Mouse (Mus musculus): ENCODE data around the gene Kifc3. TPM values are rescaled to one million over a fixed set of nuclear protein-coding genes. Genes with fewer than 3 reads are reported as not detected.
"Not testable (repeated sequence)": the region's sequence is repeated elsewhere in the genome, so short reads cannot be mapped to it uniquely, and the experiment has no call there.

The Kifc3 gene
- total and polyA plus RNA-seq, 2 experiments, result 6.8 to 28.3 TPM

DNA sequence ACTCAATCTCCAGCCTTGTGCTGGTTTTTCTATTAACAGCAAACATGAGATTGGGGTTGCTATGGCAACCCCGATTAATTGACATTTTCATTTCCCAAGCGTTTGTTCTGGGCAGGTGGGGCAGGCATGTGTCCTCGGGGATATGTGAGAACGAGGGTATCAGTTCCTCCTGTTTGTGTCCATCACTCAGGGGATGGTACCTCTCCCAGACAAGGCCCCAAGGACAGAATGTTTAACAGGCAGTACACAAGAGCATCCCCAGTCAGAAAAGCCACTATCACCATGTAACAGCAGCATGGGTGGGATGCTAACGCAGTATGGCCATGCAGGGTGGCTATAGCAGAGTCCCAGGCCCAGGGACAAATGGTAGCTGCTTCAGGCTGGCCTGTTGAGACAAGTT, 27.3 kb downstream of the Kifc3 start:
- Histone ChIP-seq H3K9ac (ENCODE audit: low read depth, low read length) (no peak overlapping the region), H3K4me1 (ENCODE audit: control insufficient read depth, insufficient read depth, low read length) (no peaks in the 10 kb centered on the region), H3K27me3 (ENCODE audit: control insufficient read depth, insufficient read depth, low read length) (no peaks in the 10 kb centered on the region), H3K79me2 (ENCODE audit: control insufficient read depth, insufficient read depth, low read length) (no peaks in the 10 kb centered on the region), H3K36me3 (ENCODE audit: control insufficient read depth, insufficient read depth, low read length) (no peaks in the 10 kb centered on the region), H3K4me3 (ENCODE audit: insufficient read depth, low read depth, low read length) (no peak overlapping the region), H3K27ac (replicated peaks; ENCODE audit: insufficient read depth, low read depth, low read length) (no peak overlapping the region)
- TF ChIP-seq CTCF (IDR thresholded peaks at IDR 0.05; ENCODE audit: low read depth, low read length) (no peak), POLR2A (IDR thresholded peaks at IDR 0.05; ENCODE audit: extremely low read depth, insufficient read depth, low read length) (no peak)
- WGBS, result 53% methylated on average over 5 of the region's 5 CpGs
- no peak for DNase-seq (ENCODE audit: extremely low read depth, low read depth, low spot score)

- Histone ChIP-seq H3K79me2 (ENCODE audit: control insufficient read depth, insufficient read depth, low read length) (no peaks in the 10 kb centered on the region), H3K9ac (ENCODE audit: low read depth, low read length) (no peak overlapping the region), H3K27me3 (ENCODE audit: control insufficient read depth, insufficient read depth, low read length) (no peaks in the 10 kb centered on the region), H3K27ac (replicated peaks; ENCODE audit: insufficient read depth, low read depth, low read length) (no peak overlapping the region), H3K4me3 (ENCODE audit: insufficient read depth, low read depth, low read length) (no peak overlapping the region), H3K36me3 (ENCODE audit: control insufficient read depth, insufficient read depth, low read length) (no peaks in the 10 kb centered on the region), H3K4me1 (ENCODE audit: control insufficient read depth, insufficient read depth, low read length) (no peaks in the 10 kb centered on the region)
- 68% methylated on average over 5 of the region's 5 CpGs for WGBS
- no peak for DNase-seq (ENCODE audit: extremely low read depth, low read depth, low spot score)
- TF ChIP-seq CTCF (IDR thresholded peaks at IDR 0.05; ENCODE audit: low read depth, low read length) (no peak), POLR2A (IDR thresholded peaks at IDR 0.05; ENCODE audit: extremely low read depth, insufficient read depth, low read length) (no peak)
Measured at GRCm38 (mm10) chr8:95172433-95172832, 30.2 kb downstream of the Kifc3 start.

GRCm38 (mm10) chr8:95167726-95168125, 34.9 kb downstream of the Kifc3 start:
- Histone ChIP-seq H3K27ac (replicated peaks; ENCODE audit: insufficient read depth, low read depth, low read length) (no peak overlapping the region), H3K4me3 (ENCODE audit: insufficient read depth, low read depth, low read length) (no peak overlapping the region), H3K4me1 (ENCODE audit: control insufficient read depth, insufficient read depth, low read length) (no peaks in the 10 kb centered on the region), H3K36me3 (ENCODE audit: control insufficient read depth, insufficient read depth, low read length) (no peaks in the 10 kb centered on the region), H3K9ac (ENCODE audit: low read depth, low read length) (no peak overlapping the region), H3K79me2 (ENCODE audit: control insufficient read depth, insufficient read depth, low read length) (no peaks in the 10 kb centered on the region), H3K27me3 (ENCODE audit: control insufficient read depth, insufficient read depth, low read length) (no peaks in the 10 kb centered on the region)
- DNase-seq (ENCODE audit: extremely low read depth, low read depth, low spot score), result no peak
- TF ChIP-seq CTCF (IDR thresholded peaks at IDR 0.05; ENCODE audit: low read depth, low read length), result no peak
- 70% methylated on average over 5 of the region's 5 CpGs for WGBS

- H3K4me3 ChIP-seq (ENCODE audit: insufficient read depth, low read depth, low read length), result no peak overlapping the region
- no peaks in the 10 kb centered on the region for H3K4me1 ChIP-seq (ENCODE audit: control insufficient read depth, insufficient read depth, low read length)
- H3K79me2 ChIP-seq (ENCODE audit: control insufficient read depth, insufficient read depth, low read length), result no peaks in the 10 kb centered on the region
- no peak for TF ChIP-seq CTCF (IDR thresholded peaks at IDR 0.05; ENCODE audit: low read depth, low read length)
- no peak for TF ChIP-seq POLR2A (IDR thresholded peaks at IDR 0.05; ENCODE audit: extremely low read depth, insufficient read depth, low read length)
- no peak overlapping the region for H3K9ac ChIP-seq (ENCODE audit: low read depth, low read length)
- WGBS, result 91% methylated on average over 7 of the region's 7 CpGs
- H3K27me3 ChIP-seq (ENCODE audit: control insufficient read depth, insufficient read depth, low read length), result no peaks in the 10 kb centered on the region
- no peak overlapping the region for H3K27ac ChIP-seq (replicated peaks; ENCODE audit: insufficient read depth, low read depth, low read length)
- no peaks in the 10 kb centered on the region for H3K36me3 ChIP-seq (ENCODE audit: control insufficient read depth, insufficient read depth, low read length)
- no peak for DNase-seq (ENCODE audit: extremely low read depth, low read depth, low spot score)
Measured at GRCm38 (mm10) chr8:95166400-95166799, 36.2 kb downstream of the Kifc3 start.

DNA sequence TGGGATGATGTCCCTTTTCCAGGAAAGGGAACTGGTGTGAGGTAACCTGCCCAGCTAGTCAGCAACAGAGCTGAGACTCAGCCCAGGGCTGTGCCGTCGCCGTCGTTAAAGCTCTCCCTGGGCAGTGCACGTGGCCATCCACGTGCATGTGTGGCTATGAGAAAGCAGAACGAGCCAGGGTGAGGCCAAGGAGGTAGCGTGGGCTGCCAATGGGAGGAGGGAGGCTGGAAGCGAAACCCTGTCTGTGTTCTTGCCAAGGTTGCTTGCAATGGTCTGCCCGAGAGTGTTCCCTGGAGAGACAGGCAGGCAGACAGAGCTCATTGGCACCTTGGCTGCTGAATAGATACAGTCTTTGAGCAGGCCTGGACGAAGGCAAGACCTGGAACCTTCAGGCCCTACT, 36.7 kb downstream of the Kifc3 start:
- TF ChIP-seq CTCF (IDR thresholded peaks at IDR 0.05; ENCODE audit: low read depth, low read length) (no peak), POLR2A (IDR thresholded peaks at IDR 0.05; ENCODE audit: extremely low read depth, insufficient read depth, low read length) (no peak)
- DNase-seq (ENCODE audit: extremely low read depth, low read depth, low spot score), result peak; percentile 54

DNA sequence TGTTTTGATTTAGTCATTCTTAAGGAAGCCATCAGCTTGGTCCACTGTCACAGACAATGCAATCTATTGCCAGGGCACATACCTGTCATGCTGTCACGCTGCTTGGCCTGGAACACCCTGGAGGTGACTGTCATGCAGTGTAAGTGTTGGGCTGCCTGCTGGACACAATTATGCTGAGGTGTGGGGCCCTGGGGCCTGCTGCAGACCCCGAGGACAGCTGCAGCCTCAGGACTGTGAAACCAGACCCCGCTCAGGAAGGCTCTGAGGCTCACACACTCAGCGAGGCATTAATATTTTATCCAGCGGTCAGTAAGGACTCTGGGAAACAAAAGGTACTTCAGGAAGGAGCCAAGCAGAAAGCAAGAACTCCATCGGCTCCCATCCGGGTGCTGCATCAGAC, 38.1 kb downstream of the Kifc3 start:
- no peaks in the 10 kb centered on the region for H3K36me3 ChIP-seq (ENCODE audit: control insufficient read depth, insufficient read depth, low read length)

More for the DNA sequence above, 36.7 kb downstream of the Kifc3 start:
- no peaks in the 10 kb centered on the region for H3K4me1 ChIP-seq (ENCODE audit: control insufficient read depth, insufficient read depth, low read length)
- H3K27me3 ChIP-seq (ENCODE audit: control insufficient read depth, insufficient read depth, low read length), result no peaks in the 10 kb centered on the region
- H3K27ac ChIP-seq (replicated peaks; ENCODE audit: insufficient read depth, low read depth, low read length), result 0 out of 2 replicates have a peak overlapping the region, but pooled peaks have one; percentile 11
- no peak overlapping the region for H3K9ac ChIP-seq (ENCODE audit: low read depth, low read length)
- no peaks in the 10 kb centered on the region for H3K36me3 ChIP-seq (ENCODE audit: control insufficient read depth, insufficient read depth, low read length)
- no peak overlapping the region for H3K4me3 ChIP-seq (ENCODE audit: insufficient read depth, low read depth, low read length)
- no peaks in the 10 kb centered on the region for H3K79me2 ChIP-seq (ENCODE audit: control insufficient read depth, insufficient read depth, low read length)
- 84% methylated on average over 11 of the region's 11 CpGs for WGBS

DNA sequence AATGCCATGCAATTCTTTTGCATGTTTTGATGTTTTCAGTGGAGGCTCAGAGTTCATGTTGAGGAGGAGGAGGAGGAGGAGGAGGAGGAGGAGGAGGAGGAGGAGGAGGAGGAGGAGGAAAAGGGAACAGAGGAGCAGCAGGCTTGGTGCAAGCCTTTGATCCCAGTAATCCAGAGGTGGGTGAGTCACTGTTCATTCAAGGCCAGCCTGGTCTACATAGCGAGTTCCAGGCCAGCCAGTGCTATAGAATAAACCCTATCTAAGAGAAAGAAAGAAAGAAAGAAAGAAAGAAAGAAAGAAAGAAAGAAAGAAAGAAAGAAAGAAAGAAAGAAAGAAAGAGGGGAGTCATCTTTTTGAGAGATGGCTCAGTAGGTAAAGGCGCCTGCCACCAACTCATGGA, 38.6 kb downstream of the Kifc3 start:
- H3K79me2 ChIP-seq (ENCODE audit: control insufficient read depth, insufficient read depth, low read length); H3K9ac ChIP-seq (ENCODE audit: low read depth, low read length); H3K36me3 ChIP-seq (ENCODE audit: control insufficient read depth, insufficient read depth, low read length); H3K4me3 ChIP-seq (ENCODE audit: insufficient read depth, low read depth, low read length); DNase-seq (ENCODE audit: extremely low read depth, low read depth, low spot score); H3K27ac ChIP-seq (replicated peaks; ENCODE audit: insufficient read depth, low read depth, low read length); H3K27me3 ChIP-seq (ENCODE audit: control insufficient read depth, insufficient read depth, low read length); H3K4me1 ChIP-seq (ENCODE audit: control insufficient read depth, insufficient read depth, low read length): not testable (repeated sequence)
- WGBS, result 95% methylated on average over 2 of the region's 2 CpGs

More for the DNA sequence above, 38.1 kb downstream of the Kifc3 start:
- Histone ChIP-seq H3K79me2 (ENCODE audit: control insufficient read depth, insufficient read depth, low read length) (no peaks in the 10 kb centered on the region), H3K9ac (ENCODE audit: low read depth, low read length) (no peak overlapping the region), H3K27me3 (ENCODE audit: control insufficient read depth, insufficient read depth, low read length) (no peaks in the 10 kb centered on the region), H3K4me3 (ENCODE audit: insufficient read depth, low read depth, low read length) (no peak overlapping the region), H3K4me1 (ENCODE audit: control insufficient read depth, insufficient read depth, low read length) (no peaks in the 10 kb centered on the region), H3K27ac (replicated peaks; ENCODE audit: insufficient read depth, low read depth, low read length) (no peak overlapping the region)
- no peak for TF ChIP-seq CTCF (IDR thresholded peaks at IDR 0.05; ENCODE audit: low read depth, low read length)
- TF ChIP-seq POLR2A (IDR thresholded peaks at IDR 0.05; ENCODE audit: extremely low read depth, insufficient read depth, low read length), result no peak
- 80% methylated on average over 7 of the region's 7 CpGs for WGBS
- no peak for DNase-seq (ENCODE audit: extremely low read depth, low read depth, low spot score)

All from liver, adult 2 months (tissue).